Mouse (Mus musculus): Measurements from ENCODE around the gene Phf10. TPM values are rescaled to one million over a fixed set of nuclear protein-coding genes. Genes with fewer than 3 reads are reported as not detected.
"Not testable (repeated sequence)": the region's sequence is repeated elsewhere in the genome, so short reads cannot be mapped to it uniquely, and the experiment has no call there.

Gene Phf10
- total RNA-seq (2014; rRNA removed): 14.0 and 14.4 TPM in 2 replicates
- 7.6 and 7.9 TPM in 2 replicates for polyA plus RNA-seq (2012; rRNA removed)

DNA sequence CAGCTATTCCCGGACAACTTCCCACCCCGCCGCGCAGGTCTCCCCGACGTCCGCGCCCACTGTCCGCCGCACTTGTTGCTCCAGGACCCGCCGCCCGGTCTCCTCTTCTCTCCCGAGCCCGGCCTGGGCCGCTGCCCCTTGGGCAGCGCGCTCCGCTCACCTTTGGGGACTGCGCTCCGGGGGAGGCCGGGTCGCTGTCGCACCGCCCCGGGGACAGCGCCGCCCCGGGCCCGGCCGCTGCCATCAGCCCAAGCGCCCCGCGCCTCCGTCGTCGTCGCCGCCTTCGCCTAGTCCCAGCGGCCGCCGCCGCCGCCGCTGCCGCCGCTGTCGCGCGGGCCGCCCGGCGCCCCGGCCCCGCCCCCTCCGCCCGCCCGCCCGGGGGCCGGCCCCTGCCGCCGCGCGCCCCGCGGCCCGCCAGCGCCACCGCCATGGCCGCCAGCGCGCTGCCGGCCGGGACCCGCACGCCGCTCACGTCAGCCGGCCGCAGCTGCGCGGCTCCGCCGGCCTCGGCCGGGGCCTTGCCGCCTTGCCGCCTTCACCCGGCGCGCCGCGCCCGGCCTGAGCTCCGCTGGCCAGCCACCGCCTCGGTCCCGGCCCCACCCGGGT, at the start of gene Phf10:
Gene Phf10 (minus strand): TSS at position 323 of the 606 bp plus-strand sequence.
- H3K36me3 ChIP-seq (ENCODE audit: control insufficient read depth, insufficient read depth, low read length); H3K4me1 ChIP-seq (ENCODE audit: control insufficient read depth, insufficient read depth, low read length); H3K79me2 ChIP-seq (ENCODE audit: control insufficient read depth, insufficient read depth, low read length); H3K27me3 ChIP-seq (ENCODE audit: control insufficient read depth, insufficient read depth, low read length); DNase-seq (ENCODE audit: extremely low read depth, low read depth, low spot score): not testable (repeated sequence)
- 2% methylated on average over 58 of the region's 100 CpGs for WGBS
- peak within 1 kb of the TSS; percentile 91 for H3K9ac ChIP-seq (ENCODE audit: low read depth, low read length)
- peak within 1 kb of the TSS; percentile 81 for H3K27ac ChIP-seq (replicated peaks; ENCODE audit: insufficient read depth, low read depth, low read length)
- peak within 1 kb of the TSS; percentile 88 for H3K4me3 ChIP-seq (ENCODE audit: insufficient read depth, low read depth, low read length)

DNA sequence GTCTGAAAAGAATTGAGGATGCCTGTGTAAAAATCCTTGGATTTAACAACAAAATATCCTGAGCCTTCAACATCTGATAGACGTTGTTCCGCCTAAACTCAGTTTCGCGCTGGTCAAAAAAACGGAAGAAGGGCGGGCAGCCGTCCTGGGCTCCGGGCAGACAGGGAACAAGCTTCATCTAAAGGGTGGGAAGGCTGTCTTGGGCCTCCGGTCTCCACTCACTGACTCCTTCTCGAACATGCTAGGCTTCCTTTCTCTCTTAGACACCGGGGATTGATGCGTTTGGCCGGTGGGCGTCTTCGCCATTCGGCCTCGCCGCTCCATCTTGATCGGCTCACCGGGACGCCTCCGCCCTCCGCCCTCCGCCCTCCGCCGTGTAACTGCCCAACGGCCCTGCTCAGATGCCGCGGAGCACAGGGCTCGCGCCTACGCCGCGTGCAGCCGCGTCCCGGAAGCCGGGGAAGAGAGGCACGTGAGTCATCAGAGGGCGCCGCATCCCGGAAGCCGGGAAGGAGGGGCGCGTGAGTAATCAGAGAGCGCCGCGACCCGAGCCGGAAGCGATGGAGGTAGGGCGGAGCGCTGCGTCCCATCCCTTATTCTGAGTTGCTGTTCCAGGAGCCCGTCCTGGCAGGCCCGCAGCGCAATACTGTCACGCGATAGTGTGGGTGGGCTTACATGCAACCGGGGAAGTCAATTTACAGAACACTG, 48.8 kb upstream of the Phf10 start, which contains the start of gene Gm3435:
Gene Gm3435 (plus strand): TSS at position 471 of the 708 bp plus-strand sequence.
- not testable (repeated sequence) for H3K27ac ChIP-seq (replicated peaks; ENCODE audit: insufficient read depth, low read depth, low read length); H3K36me3 ChIP-seq (ENCODE audit: control insufficient read depth, insufficient read depth, low read length); H3K27me3 ChIP-seq (ENCODE audit: control insufficient read depth, insufficient read depth, low read length); DNase-seq (ENCODE audit: extremely low read depth, low read depth, low spot score); H3K79me2 ChIP-seq (ENCODE audit: control insufficient read depth, insufficient read depth, low read length); H3K4me1 ChIP-seq (ENCODE audit: control insufficient read depth, insufficient read depth, low read length); H3K9ac ChIP-seq (ENCODE audit: low read depth, low read length); H3K4me3 ChIP-seq (ENCODE audit: insufficient read depth, low read depth, low read length)
- no CpG with 5 or more reads among the region's 60 CpGs for WGBS

- no CpG with 5 or more reads among the region's 3 CpGs for WGBS
- H3K4me1 ChIP-seq (ENCODE audit: control insufficient read depth, insufficient read depth, low read length): not testable (repeated sequence)
Observed at GRCm38 (mm10) chr17:15009088-15009487, 48.0 kb upstream of the Phf10 start.

GRCm38 (mm10) chr17:15000047-15000446, 39.0 kb upstream of the Phf10 start:
- H3K27me3 ChIP-seq (ENCODE audit: control insufficient read depth, insufficient read depth, low read length); H3K9ac ChIP-seq (ENCODE audit: low read depth, low read length); DNase-seq (ENCODE audit: extremely low read depth, low read depth, low spot score); H3K36me3 ChIP-seq (ENCODE audit: control insufficient read depth, insufficient read depth, low read length); H3K79me2 ChIP-seq (ENCODE audit: control insufficient read depth, insufficient read depth, low read length); H3K4me1 ChIP-seq (ENCODE audit: control insufficient read depth, insufficient read depth, low read length); H3K4me3 ChIP-seq (ENCODE audit: insufficient read depth, low read depth, low read length); H3K27ac ChIP-seq (replicated peaks; ENCODE audit: insufficient read depth, low read depth, low read length): not testable (repeated sequence)
- WGBS: no CpG with 5 or more reads among the region's 4 CpGs

More at GRCm38 (mm10) chr17:15009088-15009487, 48.0 kb upstream of the Phf10 start:
- DNase-seq (ENCODE audit: extremely low read depth, low read depth, low spot score); H3K36me3 ChIP-seq (ENCODE audit: control insufficient read depth, insufficient read depth, low read length); H3K4me3 ChIP-seq (ENCODE audit: insufficient read depth, low read depth, low read length); H3K9ac ChIP-seq (ENCODE audit: low read depth, low read length); H3K79me2 ChIP-seq (ENCODE audit: control insufficient read depth, insufficient read depth, low read length); H3K27ac ChIP-seq (replicated peaks; ENCODE audit: insufficient read depth, low read depth, low read length); H3K27me3 ChIP-seq (ENCODE audit: control insufficient read depth, insufficient read depth, low read length): not testable (repeated sequence)

- H3K79me2 ChIP-seq (ENCODE audit: control insufficient read depth, insufficient read depth, low read length); H3K4me1 ChIP-seq (ENCODE audit: control insufficient read depth, insufficient read depth, low read length); H3K9ac ChIP-seq (ENCODE audit: low read depth, low read length); H3K27ac ChIP-seq (replicated peaks; ENCODE audit: insufficient read depth, low read depth, low read length); DNase-seq (ENCODE audit: extremely low read depth, low read depth, low spot score); H3K4me3 ChIP-seq (ENCODE audit: insufficient read depth, low read depth, low read length); H3K27me3 ChIP-seq (ENCODE audit: control insufficient read depth, insufficient read depth, low read length); H3K36me3 ChIP-seq (ENCODE audit: control insufficient read depth, insufficient read depth, low read length): not testable (repeated sequence)
- WGBS: no CpG with 5 or more reads among the region's 5 CpGs
Observed at GRCm38 (mm10) chr17:14994140-14994539, 33.1 kb upstream of the Phf10 start.

DNA sequence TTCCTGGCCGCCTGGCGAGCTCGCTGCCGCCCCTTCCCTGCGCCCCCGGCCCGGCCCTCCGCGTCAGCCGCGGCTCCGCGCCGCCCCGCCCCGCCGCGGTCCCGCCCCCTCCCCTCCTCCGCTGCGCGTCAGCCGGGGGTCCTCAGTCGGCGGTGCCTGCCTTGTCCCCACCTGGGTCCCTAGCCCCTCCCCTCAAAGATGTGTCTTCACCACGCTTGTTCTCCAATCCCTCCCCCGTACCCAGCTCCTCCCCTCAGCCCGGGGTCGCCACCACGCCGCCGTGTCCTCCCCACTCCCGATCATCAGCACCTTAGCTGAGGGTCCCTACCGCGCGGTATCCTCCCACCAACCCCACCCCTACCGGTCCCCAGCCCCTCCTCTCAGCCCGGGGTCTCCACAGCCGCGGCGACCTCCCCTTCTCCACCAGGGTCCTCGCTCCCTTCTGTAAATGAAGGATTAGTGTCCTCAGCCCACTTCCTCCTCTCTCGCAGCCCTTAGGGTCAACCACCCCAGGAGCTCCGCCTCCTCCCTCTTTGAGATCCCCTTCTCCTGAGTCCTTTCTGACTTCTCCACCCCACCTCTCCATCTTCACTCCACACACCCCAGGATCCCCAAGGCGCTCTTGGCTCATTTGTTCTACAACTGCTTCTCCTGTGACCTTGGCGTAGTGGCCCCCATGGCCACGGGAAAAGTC, 32.2 kb upstream of the Phf10 start:
- H3K27ac ChIP-seq (replicated peaks; ENCODE audit: insufficient read depth, low read depth, low read length); H3K79me2 ChIP-seq (ENCODE audit: control insufficient read depth, insufficient read depth, low read length); H3K27me3 ChIP-seq (ENCODE audit: control insufficient read depth, insufficient read depth, low read length); DNase-seq (ENCODE audit: extremely low read depth, low read depth, low spot score); H3K4me1 ChIP-seq (ENCODE audit: control insufficient read depth, insufficient read depth, low read length); H3K9ac ChIP-seq (ENCODE audit: low read depth, low read length); H3K36me3 ChIP-seq (ENCODE audit: control insufficient read depth, insufficient read depth, low read length); H3K4me3 ChIP-seq (ENCODE audit: insufficient read depth, low read depth, low read length): not testable (repeated sequence)
- WGBS: no CpG with 5 or more reads among the region's 47 CpGs

DNA sequence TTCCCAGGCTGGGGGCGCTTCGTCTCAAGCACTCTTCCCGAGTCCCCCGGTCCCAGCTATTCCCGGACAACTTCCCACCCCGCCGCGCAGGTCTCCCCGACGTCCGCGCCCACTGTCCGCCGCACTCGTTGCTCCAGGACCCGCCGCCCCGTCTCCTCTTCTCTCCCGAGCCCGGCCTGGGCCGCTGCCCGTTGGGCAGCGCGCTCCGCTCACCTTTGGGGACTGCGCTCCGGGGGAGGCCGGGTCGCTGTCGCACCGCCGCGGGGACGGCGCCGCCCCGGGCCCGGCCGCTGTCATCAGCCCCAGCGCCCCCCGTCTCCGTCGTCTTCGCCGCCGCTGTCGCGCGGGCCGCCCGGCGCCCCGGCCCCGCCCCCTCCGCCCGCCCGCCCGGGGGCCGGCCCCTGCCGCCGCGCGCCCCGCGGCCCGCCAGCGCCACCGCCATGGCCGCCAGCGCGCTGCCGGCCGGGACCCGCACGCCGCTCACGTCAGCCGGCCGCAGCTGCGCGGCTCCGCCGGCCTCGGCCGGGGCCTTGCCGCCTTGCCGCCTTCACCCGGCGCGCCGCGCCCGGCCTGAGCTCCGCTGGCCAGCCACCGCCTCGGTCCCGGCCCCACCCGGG, 31.6 kb upstream of the Phf10 start:
- not testable (repeated sequence) for H3K27me3 ChIP-seq (ENCODE audit: control insufficient read depth, insufficient read depth, low read length); H3K9ac ChIP-seq (ENCODE audit: low read depth, low read length)
- no CpG with 5 or more reads among the region's 98 CpGs for whole genome bisulfite sequencing

GRCm38 (mm10) chr17:14990116-14990702, 29.1 kb upstream of the Phf10 start:
- not testable (repeated sequence) for H3K27me3 ChIP-seq (ENCODE audit: control insufficient read depth, insufficient read depth, low read length); H3K9ac ChIP-seq (ENCODE audit: low read depth, low read length); H3K36me3 ChIP-seq (ENCODE audit: control insufficient read depth, insufficient read depth, low read length); H3K79me2 ChIP-seq (ENCODE audit: control insufficient read depth, insufficient read depth, low read length); DNase-seq (ENCODE audit: extremely low read depth, low read depth, low spot score); H3K4me1 ChIP-seq (ENCODE audit: control insufficient read depth, insufficient read depth, low read length); H3K4me3 ChIP-seq (ENCODE audit: insufficient read depth, low read depth, low read length)
- H3K27ac ChIP-seq (replicated peaks; ENCODE audit: insufficient read depth, low read depth, low read length): peak overlapping the region; percentile 44; the same call in 1 of the 2 replicates
- WGBS: 55% methylated on average over 4 of the region's 5 CpGs

More for the DNA sequence above, 31.6 kb upstream of the Phf10 start:
- not testable (repeated sequence) for H3K36me3 ChIP-seq (ENCODE audit: control insufficient read depth, insufficient read depth, low read length); H3K4me1 ChIP-seq (ENCODE audit: control insufficient read depth, insufficient read depth, low read length); H3K79me2 ChIP-seq (ENCODE audit: control insufficient read depth, insufficient read depth, low read length); H3K27ac ChIP-seq (replicated peaks; ENCODE audit: insufficient read depth, low read depth, low read length); H3K4me3 ChIP-seq (ENCODE audit: insufficient read depth, low read depth, low read length); DNase-seq (ENCODE audit: extremely low read depth, low read depth, low spot score)
